Mouse (Mus musculus) megakaryocyte, adult 5-6 weeks (primary cell): Measurements from ENCODE around the gene Gm11444. TPM values are rescaled to one million over a fixed set of nuclear protein-coding genes. Genes with fewer than 3 reads are reported as not detected.

Source experiments
- ATAC-seq: 2 replicates; pipeline ENCODE4 v1.8.0; 2016; ENCODE audit warnings: mild to moderate bottlenecking, inconsistent platforms; ENCODE audit not compliant: poor library complexity, severe bottlenecking
- total RNA-seq, 2 experiments: library from RNA; stranded (forward) in 1 of 2; stranded (reverse) in 1 of 2; fragments of 153-499, 151-499 nt in 1 of 2; fragments of 221-1000, 200-1000 nt in 1 of 2; gene quantifications; 2 replicates each; pipeline versions ENCODE4 v1.2.3 to v1.2.4; 2015 to 2017

Gene Gm11444
- total RNA-seq (2015) = not detected in 2 replicates
- not detected in 2 replicates for total RNA-seq (2017)

GRCm38 (mm10) chr11:85850233-85850632 is at the start of gene Gm11444:
TSS of gene Gm11444 (minus strand) at chr11:85850333.
- no peak for ATAC-seq

DNA sequence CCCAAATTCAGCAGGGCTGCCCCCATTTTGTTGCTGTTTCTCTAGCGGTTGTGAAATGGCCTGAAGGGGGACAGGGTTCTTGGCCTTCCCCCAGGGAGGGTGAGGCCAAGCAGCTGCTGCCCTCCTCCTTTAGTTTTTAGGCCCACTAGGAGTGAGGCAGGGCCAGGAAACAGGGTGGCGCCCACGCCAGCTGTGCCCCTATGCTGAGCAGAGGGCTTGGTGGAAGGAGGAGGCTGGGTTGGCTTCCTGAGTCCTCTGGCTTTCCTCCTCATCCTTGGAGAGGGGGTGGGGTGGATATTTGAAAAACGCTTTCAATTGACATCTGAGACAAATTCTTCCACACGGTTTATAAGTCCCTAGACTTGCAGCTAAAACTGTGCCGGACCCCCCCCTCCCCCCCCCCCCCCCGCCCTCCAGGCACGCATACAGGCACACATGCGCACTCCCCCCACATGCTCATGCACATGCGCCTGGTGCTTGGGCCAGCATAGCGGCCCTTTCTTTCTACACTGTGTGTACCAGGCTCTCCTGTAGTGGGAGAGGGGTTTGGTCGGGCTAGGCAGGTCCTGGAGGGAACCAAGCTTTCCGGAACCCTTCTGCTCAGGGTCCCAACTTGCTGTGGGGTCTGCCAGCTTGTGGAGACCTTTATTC is 46.3 kb upstream of the Gm11444 start:
- no peak for ATAC-seq

DNA sequence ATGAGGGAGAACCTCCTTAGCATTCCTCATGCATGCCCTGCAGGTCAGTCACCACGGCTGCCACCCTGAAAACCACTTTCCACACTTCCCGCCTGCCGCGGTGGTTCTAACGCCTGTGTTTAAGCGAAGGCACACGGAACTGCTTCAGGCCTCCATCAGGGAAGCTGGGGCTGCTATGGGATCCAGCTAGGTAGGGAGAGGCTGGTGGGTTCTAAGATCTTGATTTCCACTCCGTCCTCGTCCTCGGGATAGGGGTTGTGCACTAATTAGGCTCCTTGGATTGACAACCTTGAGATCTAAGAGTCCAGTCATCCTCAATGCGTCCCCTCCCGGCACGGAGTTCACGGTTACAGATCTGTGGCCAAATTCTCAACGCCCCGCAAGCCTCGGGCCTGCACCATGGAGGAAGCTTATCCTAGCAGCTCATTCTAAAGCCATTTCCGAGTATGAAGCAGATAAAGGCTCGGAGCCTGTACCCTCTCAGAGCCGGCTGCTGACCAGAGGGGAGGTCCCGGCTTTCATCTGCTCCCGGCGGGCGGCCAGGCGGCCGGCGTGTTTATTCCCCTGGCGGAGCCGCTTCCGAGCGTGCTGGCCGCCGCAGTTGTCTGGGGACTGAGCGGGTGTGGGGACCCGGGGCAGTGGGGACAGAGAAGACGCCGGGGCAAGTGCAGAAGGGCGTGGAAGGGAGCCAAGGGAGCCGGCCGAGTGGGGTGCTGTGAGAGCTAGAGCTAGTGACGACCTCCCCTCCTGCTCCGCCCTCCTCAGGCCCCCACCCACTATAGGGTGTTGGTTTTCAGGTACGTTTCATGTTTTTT is 44.8 kb upstream of the Gm11444 start:
- ATAC-seq = no peak

DNA sequence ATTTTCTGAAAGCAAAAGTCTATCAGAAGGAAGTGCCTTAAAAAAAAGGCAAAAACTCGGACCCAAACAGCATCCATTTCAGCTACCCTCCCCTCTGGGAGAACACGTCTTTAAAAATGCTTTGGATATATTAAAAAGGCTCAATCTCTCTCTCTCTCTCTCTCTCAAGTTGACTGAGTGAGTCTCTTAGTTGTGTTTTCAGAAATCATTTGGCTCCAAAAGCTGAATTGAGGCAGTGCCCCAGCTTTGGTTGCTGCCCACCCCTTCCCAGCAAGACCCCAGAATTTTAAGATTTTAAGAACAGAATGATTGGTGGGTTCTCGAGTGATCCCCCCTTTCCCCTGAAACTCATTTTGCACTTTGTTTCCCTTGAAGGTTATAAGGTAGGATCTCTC is 44.0 kb upstream of the Gm11444 start:
- no peak for ATAC-seq

DNA sequence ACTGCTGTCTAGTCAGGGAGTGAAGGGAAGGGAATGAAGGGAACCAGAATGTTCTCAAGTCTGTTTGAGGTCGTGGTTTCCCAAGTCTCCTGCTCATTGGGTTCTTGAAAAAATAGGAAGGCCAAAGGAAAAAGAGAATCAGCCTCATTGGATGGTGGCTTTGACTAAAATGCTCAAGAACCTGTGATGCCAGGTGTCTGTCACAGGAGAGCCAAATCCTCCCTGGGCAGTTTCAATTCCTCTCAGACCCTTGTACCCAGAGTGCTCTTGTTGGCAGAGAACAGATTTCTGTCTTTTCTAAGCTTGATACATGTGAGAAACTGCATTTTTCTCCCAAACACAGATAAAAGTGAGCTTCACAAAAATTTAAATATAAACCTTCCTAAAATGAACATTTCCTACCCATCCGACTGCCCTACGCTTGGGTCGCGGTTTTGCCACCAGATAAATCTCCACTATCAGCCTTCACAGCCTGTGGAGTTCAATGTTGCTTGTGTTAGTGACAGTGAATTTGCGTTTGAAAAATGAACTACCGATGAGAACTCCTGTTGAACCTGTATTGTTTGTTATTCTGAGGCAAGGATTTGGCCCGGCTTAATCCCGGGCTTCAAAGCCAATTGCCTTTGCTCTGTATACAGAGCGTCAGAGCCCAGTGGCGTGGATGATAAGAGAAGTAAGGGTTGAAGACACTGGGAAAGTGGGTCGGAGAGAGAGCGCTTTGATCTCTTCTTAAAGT is 43.4 kb upstream of the Gm11444 start:
- no peak for ATAC-seq

DNA sequence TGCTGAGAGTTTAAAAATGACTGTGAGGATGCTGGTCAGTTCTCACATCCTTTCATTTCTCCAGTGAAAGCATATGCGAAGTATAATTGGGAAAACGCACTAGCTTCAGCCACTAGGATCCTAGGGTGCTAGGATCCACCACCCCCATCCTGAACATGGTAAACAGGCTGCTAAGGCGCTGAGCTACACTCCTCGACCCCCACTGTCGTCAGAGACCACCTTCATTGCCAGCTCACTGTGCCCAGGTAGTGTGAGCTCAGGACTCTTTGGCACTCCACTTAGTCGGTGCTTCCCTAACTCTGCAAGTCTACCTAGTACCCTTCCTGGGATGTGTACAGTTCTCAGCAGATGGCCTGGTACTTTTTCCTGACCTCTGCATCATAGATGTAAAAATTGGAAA is 42.6 kb upstream of the Gm11444 start:
- no peak for ATAC-seq

GRCm38 (mm10) chr11:85891692-85892040 is 41.5 kb upstream of the Gm11444 start:
- no peak for ATAC-seq

- ATAC-seq = no peak
Observed at GRCm38 (mm10) chr11:85891010-85891691, 41.0 kb upstream of the Gm11444 start.

DNA sequence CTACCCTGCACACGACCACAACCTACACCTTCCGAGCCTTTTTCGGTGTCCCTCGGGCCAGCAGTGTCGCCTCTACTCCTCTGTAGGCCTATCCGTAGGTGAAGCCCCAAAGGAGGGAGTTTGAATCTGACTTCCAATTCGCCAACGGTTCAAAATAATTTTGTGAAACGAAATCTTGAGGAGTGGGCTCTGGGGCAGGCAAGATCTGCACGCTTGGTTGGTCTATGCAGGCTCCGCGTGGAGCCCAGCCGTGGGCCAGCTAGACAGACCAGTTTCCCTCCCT is 40.4 kb upstream of the Gm11444 start:
- ATAC-seq = no peak

DNA sequence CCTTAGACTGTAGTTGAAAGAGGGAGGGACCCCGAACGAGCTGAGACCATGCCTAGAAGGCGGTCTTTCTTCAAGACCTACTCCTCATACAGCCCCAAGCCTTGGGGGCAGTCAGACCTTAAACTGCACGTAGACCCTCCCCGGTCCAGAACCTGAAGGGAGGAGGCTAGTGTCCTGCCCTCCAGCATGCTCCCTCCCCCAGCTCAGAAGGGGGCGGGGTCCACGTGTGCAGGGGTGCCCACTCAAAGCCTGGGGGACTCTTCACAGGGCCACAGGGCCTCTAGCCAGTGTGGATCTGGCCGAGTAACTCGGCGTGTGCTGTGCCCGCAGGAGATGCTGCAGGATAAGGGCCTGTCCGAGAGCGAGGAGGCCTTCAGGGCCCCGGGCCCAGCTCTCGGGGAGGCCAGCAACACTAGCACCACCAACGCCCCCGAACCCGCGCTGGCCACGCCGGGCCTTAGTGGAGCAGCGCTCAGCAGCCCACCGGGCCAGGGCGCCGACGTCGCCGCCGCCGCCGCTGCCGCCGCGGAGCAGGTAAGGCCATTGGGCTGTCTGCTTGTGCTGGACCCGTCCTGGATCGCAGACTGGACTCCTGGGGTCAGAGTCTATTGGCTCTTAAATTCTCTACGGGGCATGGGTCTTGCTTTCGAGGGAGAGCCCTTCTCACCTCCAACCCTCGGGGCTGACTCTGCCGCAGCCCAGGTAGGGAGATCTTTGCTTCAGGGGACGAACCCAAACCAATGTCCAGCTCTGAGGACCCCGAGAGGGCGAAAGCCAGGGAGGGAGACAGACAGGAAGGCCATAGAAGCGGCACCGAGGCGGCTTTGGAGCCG is 39.8 kb upstream of the Gm11444 start:
- ATAC-seq = no peak

DNA sequence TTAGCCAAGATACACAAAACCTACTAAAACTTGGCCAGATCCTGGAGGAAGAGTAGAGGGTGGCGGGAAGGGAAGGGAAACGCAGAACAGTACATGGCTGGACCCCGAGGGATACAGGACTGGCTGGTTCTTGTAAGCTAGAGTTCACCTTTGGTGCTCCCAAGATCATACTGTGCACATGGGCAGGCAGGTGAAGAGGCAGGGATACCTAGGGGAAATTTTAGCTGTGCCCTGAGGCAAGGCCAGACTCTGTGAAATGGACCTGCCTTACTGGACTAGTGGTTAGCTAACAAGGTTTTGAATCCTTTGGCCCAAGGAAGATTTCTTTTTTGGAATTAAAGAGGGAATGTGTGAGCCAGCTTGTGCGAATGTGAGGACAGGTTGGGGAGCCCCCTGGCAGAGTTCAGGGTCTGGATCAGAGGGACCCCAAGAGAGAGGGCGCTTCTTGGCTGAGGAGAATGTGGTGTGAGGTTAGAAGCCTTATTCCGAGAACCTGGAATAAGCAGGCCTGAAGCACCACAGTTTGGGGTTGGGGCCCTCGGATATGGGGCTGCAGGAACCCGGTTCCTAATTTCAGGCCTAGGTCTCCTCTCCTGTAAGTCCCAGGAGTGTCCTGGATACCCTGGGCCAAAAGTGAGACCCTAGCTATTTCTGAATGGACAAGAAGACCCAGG is 39.1 kb upstream of the Gm11444 start:
- no peak for ATAC-seq

DNA sequence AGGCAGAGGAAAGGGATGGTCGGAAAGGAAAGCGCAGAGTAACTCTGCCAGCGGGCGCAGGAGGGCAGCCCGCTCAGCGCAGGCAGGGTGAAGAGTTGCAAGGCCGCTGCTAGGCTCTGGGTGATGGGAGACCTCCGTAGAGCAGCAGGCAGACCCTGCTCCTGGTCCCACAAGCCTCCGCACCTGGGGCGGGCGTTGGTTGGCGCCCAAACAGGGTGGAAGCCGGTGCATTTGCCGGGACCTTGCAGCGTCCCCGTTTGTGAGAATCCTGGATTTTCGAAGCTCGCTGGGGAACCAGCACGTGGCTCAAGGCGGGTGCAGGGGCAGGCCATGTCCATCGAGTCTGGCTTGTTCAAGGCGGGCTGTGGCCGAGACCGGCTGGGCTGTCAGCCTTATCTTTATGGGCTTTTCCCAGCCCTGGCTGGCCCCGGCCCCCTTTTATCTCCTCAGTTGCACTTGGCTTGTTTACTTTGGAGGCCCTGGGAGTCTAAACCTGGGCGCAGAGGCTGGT is 38.4 kb upstream of the Gm11444 start:
- no peak for ATAC-seq

GRCm38 (mm10) chr11:85887801-85888450 is 37.8 kb upstream of the Gm11444 start:
- ATAC-seq = no peak

DNA sequence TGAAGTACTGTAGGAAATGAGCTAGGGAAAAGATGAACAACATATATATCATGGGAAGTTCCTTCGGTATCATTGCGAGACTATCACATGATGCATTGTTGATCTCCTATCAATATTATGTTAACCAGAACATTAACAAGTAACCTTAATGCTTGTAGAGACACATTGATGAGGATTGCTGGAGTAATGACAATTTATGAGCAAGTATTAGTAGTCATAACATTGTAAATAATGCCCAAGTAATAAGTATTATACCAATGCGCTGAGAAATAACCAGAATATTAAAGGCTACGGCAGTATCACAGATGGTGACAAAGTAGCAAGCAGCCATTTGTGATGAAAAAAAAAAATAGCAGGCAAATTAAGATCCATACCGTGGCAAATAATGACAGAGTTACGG is 37.1 kb upstream of the Gm11444 start:
- ATAC-seq = no peak

DNA sequence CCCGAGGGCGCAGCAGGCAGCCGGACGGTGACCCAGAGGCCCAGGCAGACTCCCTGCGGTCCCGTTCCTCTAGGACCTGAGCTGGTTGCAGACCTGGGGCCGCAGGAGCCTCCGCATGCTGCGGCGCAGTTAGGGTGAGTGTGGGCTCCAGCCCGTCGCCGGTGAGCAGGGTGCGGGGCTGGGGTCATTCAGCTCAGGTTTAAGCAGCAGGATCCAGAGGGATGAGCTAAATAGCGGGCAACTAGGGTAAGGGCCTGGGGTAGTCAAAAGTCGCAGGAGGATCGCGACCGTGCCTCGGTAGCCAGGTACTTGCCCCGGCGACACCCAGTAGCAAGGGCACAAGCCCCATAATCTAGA is 36.3 kb upstream of the Gm11444 start:
- no peak for ATAC-seq

- no peak for ATAC-seq
Observed at GRCm38 (mm10) chr11:85885665-85886428, 35.7 kb upstream of the Gm11444 start, which contains the start of gene Tbx4. TSS of gene Tbx4 (plus strand) at chr11:85886422.

- no peak for ATAC-seq
Observed at GRCm38 (mm10) chr11:85884498-85884897, 34.4 kb upstream of the Gm11444 start.

DNA sequence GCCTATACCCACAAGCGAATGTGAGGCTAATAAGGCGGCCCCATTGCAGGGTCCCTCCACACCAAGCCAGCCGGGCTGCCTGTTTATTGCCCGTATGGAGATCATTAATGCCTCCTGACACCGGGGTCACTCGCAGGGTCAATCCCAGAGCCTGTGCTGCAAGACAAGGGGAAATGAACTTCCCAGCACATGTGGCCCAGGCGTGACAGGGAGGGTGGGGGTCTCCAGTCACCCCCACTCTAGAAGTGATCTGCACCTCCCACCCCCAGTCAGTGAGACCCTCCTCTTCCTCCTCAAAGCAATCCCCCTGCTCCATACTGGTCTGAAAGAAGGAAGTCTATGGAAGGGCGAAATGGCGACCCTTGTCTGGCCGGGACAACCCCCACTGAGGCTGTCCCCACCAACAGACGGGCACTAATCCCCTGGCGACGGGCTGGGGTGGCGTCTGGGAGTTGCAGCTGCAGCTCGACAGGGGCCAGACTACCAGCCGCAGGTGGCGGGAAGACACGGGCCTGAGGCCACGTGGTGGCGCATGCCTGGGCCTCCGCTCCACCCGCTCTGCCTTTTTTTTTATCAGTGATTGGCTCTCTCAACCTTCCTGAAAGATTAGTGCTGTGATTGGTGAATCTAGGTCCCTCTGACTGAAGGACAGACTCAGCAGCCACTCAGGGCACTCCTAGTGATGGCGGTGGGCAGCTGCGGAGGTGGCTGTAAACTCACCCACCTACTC is 26.1 kb upstream of the Gm11444 start:
- no peak for ATAC-seq
